Mouse (Mus musculus) stomach, postnatal 0 days (tissue): ENCODE measurements around the gene Olfr231. TPM values are rescaled to one million over a fixed set of nuclear protein-coding genes. Genes with fewer than 3 reads are reported as not detected.

Source experiments
- ATAC-seq: fragments of 200-750 bp; cut with Nextera tagmentation; 2 replicates; pipeline ENCODE4 v1.8.0; 2017; ENCODE audit not compliant: low FRiP score, low TSS enrichment
- DNase-seq: peaks from one replicate; pipeline ENCODE4 v3.0.0-alpha.2; 2016; ENCODE audit warnings: low spot score
- H3K27ac ChIP-seq: fragments of 300-500 bp; sonication (generic); replicated peaks from 2 replicates; pipeline ENCODE4 v1.5.1; 2014; ENCODE audit warnings: mild to moderate bottlenecking, control low read depth
- H3K27me3 ChIP-seq: fragments of 300-500 bp; sonication (generic); 2 replicates; pipeline ENCODE4 v1.6.1; 2014; ENCODE audit warnings: low read length; ENCODE audit not compliant: control insufficient read depth, insufficient read depth
- H3K36me3 ChIP-seq: fragments of 300-500 bp; sonication (generic); 2 replicates; pipeline ENCODE4 v1.6.1; 2014; ENCODE audit warnings: low read length, mixed read lengths; ENCODE audit not compliant: control insufficient read depth, insufficient read depth
- H3K4me1 ChIP-seq: fragments of 300-500 bp; sonication (generic); replicated peaks from 2 replicates; pipeline ENCODE4 v1.6.1; 2014; ENCODE audit warnings: antibody characterized with exemption; ENCODE audit not compliant: control insufficient read depth, insufficient read depth
- H3K4me2 ChIP-seq: fragments of 300-500 bp; sonication (generic); replicated peaks from 2 replicates; pipeline ENCODE4 v1.6.1; 2014; ENCODE audit warnings: low read depth, mild to moderate bottlenecking, control low read depth, moderate library complexity
- H3K4me3 ChIP-seq: fragments of 300-500 bp; sonication (generic); 2 replicates; pipeline ENCODE4 v1.5.1; 2014; ENCODE audit warnings: low read depth, low read length, control low read depth
- H3K9ac ChIP-seq: fragments of 300-500 bp; sonication (generic); 2 replicates; pipeline ENCODE4 v1.6.1; 2014; ENCODE audit warnings: mild to moderate bottlenecking, low read length, control low read depth, mixed read lengths
- H3K9me3 ChIP-seq: fragments of 300-500 bp; sonication (generic); 2 replicates; pipeline ENCODE4 v1.6.1; 2016; ENCODE audit warnings: low read length; ENCODE audit not compliant: control insufficient read depth
- CTCF ChIP-seq: IDR thresholded peaks from 2 replicates; pipeline ENCODE4 v1.5.1; 2016; ENCODE audit warnings: antibody characterized with exemption, low read depth, mild to moderate bottlenecking, moderate library complexity
- EP300 ChIP-seq: optimal IDR thresholded peaks from 2 replicates; pipeline ENCODE3; 2016; ENCODE audit warnings: antibody characterized with exemption
- WGBS: fragments of 180-500 bp; shearing (Covaris S2); extraction: QIAGEN DNeasy Blood & Tissue Kit; methylation state at CpG from one replicate; pipeline ENCODE4 v1.1.7; 2014; 5-methylcytosine and 5-hydroxymethylcytosine counted together
- polyA plus RNA-seq: library from polyadenylated mRNA; unstranded; fragments of >200 nt; fragmentation: Nextera tagmentation; extraction: Ambion mirVana; gene quantifications from 2 replicates; pipeline ENCODE4 v1.2.1, GENCODE M21; 2015

The Olfr231 gene
- polyA plus RNA-seq: not detected in 2 replicates

GRCm38 (mm10) chr1:174121062-174121461, at the start of gene Olfr231:
Gene Olfr231 (minus strand): TSS chr1:174121162.
- no peak within 1 kb of the TSS for H3K9ac ChIP-seq
- ATAC-seq (no peak), DNase-seq (no peak)
- H3K27me3 ChIP-seq: no peaks in the 10 kb centered on the region
- H3K4me2 ChIP-seq: no peak within 1 kb of the TSS
- no peak within 1 kb of the TSS for H3K27ac ChIP-seq
- H3K4me1 ChIP-seq: no peaks in the 10 kb centered on the region
- no peak within 1 kb of the TSS for H3K4me3 ChIP-seq
- no peaks in the 10 kb centered on the region for H3K9me3 ChIP-seq
- TF ChIP-seq CTCF (no peak), EP300 (no peak)
- no peaks in the 10 kb centered on the region for H3K36me3 ChIP-seq
- 49% methylated on average over 2 of the region's 2 CpGs for WGBS

- ATAC-seq: no peak
- H3K9me3 ChIP-seq: no peaks in the 10 kb centered on the region
- no peak overlapping the region for H3K9ac ChIP-seq
- H3K27ac ChIP-seq: no peak overlapping the region
- H3K36me3 ChIP-seq: no peaks in the 10 kb centered on the region
- no peak overlapping the region for H3K4me3 ChIP-seq
- no peak overlapping the region for H3K4me2 ChIP-seq
- no peaks in the 10 kb centered on the region for H3K4me1 ChIP-seq
- DNase-seq: no peak
- no peaks in the 10 kb centered on the region for H3K27me3 ChIP-seq
- TF ChIP-seq CTCF (no peak), EP300 (no peak)
Observed at GRCm38 (mm10) chr1:174169024-174169423, 48.1 kb upstream of the Olfr231 start.

DNA sequence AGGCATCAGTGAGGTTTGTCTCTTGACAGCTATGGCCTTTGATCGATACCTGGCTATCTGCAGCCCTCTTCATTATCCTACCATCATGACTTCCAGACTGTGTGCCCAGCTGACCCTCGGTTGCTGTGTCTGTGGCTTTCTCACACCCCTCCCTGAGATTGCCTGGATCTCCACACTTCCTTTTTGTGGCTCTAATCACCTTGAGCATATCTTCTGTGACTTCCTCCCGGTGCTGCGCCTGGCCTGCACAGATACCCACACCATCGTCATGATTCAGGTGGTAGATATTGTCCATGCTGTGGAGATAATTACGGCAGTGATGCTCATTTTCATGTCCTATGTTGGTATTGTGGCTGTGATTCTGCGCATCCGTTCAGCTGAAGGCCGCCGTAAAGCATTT, 38.1 kb upstream of the Olfr231 start:
- H3K9ac ChIP-seq: no peak overlapping the region
- TF ChIP-seq EP300 (no peak), CTCF (no peak)
- H3K27me3 ChIP-seq: no peaks in the 10 kb centered on the region
- H3K4me3 ChIP-seq: no peak overlapping the region
- ATAC-seq (no peak), DNase-seq (no peak)
- no peak overlapping the region for H3K27ac ChIP-seq
- no peaks in the 10 kb centered on the region for H3K9me3 ChIP-seq
- no peak overlapping the region for H3K4me2 ChIP-seq
- WGBS: 85% methylated on average over 10 of the region's 10 CpGs
- H3K4me1 ChIP-seq: no peaks in the 10 kb centered on the region
- no peaks in the 10 kb centered on the region for H3K36me3 ChIP-seq

GRCm38 (mm10) chr1:174158512-174158911, 37.5 kb upstream of the Olfr231 start:
- TF ChIP-seq CTCF: no peak
- no peak for TF ChIP-seq EP300
- DNase-seq: no peak

DNA sequence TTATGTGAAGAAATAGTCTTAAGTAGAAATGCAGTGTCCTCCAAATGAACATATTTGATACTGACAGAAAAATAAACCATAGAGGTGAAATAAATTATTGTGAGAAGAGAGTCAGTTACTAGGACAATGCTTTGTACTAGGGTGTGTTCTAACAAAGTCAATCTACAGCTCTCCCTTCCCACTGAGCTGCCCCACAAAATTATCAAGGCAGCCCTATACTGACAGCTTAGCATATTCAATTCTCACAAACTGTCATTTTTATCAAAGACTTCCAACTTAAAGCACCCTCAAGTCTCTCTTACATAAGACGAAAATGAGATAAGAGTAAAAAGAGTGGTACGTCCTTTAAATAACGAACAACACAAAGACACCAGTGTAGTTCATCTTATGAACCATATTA, 36.7 kb upstream of the Olfr231 start:
- 80% methylated on average over 3 of the region's 3 CpGs for WGBS
- H3K4me2 ChIP-seq: no peak overlapping the region
- no peaks in the 10 kb centered on the region for H3K4me1 ChIP-seq
- no peak overlapping the region for H3K9ac ChIP-seq
- no peaks in the 10 kb centered on the region for H3K36me3 ChIP-seq
- no peak overlapping the region for H3K27ac ChIP-seq
- H3K4me3 ChIP-seq: no peak overlapping the region
- no peak for ATAC-seq
- DNase-seq: no peak
- no peaks in the 10 kb centered on the region for H3K27me3 ChIP-seq
- H3K9me3 ChIP-seq: no peaks in the 10 kb centered on the region
- no peak for TF ChIP-seq CTCF
- no peak for TF ChIP-seq EP300

More at GRCm38 (mm10) chr1:174158512-174158911, 37.5 kb upstream of the Olfr231 start:
- Histone ChIP-seq H3K36me3 (no peaks in the 10 kb centered on the region), H3K4me2 (no peak overlapping the region), H3K27ac (no peak overlapping the region), H3K4me1 (no peaks in the 10 kb centered on the region), H3K4me3 (no peak overlapping the region), H3K9ac (no peak overlapping the region), H3K27me3 (no peaks in the 10 kb centered on the region), H3K9me3 (no peaks in the 10 kb centered on the region)
- no peak for ATAC-seq
- 92% methylated on average over 1 of the region's 1 CpGs for WGBS

GRCm38 (mm10) chr1:174155333-174155732, 34.4 kb upstream of the Olfr231 start, which contains the start of gene Olfr420:
Gene Olfr420 (plus strand): TSS chr1:174155633.
- no peaks in the 10 kb centered on the region for H3K9me3 ChIP-seq
- H3K27ac ChIP-seq: no peak within 1 kb of the TSS
- no peaks in the 10 kb centered on the region for H3K4me1 ChIP-seq
- TF ChIP-seq CTCF (no peak), EP300 (no peak)
- DNase-seq: no peak
- 74% methylated on average over 1 of the region's 1 CpGs for whole genome bisulfite sequencing
- H3K4me3 ChIP-seq: no peak within 1 kb of the TSS
- no peak for ATAC-seq
- no peaks in the 10 kb centered on the region for H3K36me3 ChIP-seq
- no peaks in the 10 kb centered on the region for H3K27me3 ChIP-seq
- H3K9ac ChIP-seq: no peak within 1 kb of the TSS
- no peak within 1 kb of the TSS for H3K4me2 ChIP-seq
